Mouse (Mus musculus) B cell, adult 2 months (primary cell): Measurements from ENCODE around the gene Cog5.

ENCODE experiments used
- DNase-seq, 2 experiments: peaks; one replicate each; pipeline ENCODE4 v3.0.0; 2022

Gene Cog5

GRCm38 (mm10) chr12:31896295-31896694, 241.6 kb downstream of the Cog5 start:
- no peak for DNase-seq

DNA sequence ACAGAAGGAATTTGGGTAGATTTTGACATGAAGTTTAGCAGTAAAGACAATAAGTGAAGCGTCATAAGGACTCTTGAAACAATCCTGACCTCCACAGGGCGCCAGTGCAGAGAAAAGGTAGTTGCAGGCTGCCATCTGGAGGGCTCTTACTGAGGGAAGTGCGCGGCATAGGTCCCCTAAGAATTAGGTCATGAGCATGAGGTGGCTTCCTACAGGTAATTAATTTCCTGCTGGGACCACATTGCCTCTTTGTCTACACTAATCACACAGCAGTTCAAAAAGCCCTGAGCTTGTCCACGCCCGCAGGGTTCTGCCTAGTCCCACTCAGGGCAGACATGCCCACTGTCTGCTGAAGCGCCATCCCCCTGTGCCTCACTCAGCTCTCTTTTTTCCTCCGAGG, 242.3 kb downstream of the Cog5 start:
- DNase-seq: no peak

GRCm38 (mm10) chr12:31897456-31897855, 242.8 kb downstream of the Cog5 start:
- DNase-seq: no peak

GRCm38 (mm10) chr12:31900391-31900914, 245.8 kb downstream of the Cog5 start:
- no peak for DNase-seq

- no peak for DNase-seq
Measured at GRCm38 (mm10) chr12:31905696-31906551, 251.3 kb downstream of the Cog5 start.

DNA sequence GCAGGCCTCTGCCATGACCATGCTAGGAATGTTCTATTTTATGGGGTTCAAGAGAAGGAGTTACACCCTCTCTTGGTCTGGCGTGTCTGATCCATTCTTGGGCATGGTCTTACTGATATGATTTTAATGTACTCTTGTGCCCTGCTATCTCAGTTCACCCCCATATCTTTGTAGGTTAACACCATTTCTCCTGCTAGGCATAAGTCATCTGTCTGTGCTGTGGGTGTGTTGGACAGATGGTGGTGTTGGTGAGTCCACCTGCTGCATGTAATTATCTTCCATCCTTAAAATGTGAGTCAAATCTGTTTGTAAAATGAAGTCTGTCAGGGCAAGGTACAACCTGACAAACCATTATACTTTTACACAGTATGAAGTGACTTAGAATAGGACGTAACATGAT, 252.8 kb downstream of the Cog5 start:
- DNase-seq: no peak

DNA sequence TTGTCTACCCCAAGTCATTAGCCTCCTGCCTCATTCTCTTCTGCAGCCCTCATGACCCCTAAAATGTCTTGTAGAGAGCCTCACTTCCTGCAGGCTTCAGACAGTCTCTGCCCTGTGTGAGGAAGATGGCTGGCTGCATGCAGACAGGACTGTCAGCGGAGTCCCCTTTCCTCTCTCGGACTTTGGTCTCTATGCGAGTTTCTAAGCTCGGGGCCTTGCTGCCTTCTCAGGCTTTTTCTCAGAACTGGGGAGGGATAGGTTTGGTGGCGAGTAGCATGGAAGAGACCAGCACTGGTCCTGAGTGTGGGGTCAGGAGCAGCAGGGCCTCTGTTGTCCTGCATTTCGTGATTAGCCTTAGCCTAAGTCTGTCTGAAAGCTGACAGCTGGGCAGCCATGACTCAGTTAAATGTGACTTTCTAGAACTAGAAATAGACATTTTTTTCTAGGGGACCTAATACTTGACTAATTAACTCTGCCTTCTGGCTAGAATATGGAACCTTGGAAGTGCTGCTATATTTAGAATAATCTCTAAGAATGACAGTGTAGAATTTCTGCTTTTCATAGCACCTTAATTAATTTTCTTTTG, 258.4 kb downstream of the Cog5 start:
- no peak for DNase-seq

GRCm38 (mm10) chr12:31913614-31914013, 258.9 kb downstream of the Cog5 start:
- no peak for DNase-seq

GRCm38 (mm10) chr12:31916691-31917090, 262.0 kb downstream of the Cog5 start:
- no peak for DNase-seq

- no peak for DNase-seq
Measured at GRCm38 (mm10) chr12:31917245-31917644, 262.6 kb downstream of the Cog5 start.

DNA sequence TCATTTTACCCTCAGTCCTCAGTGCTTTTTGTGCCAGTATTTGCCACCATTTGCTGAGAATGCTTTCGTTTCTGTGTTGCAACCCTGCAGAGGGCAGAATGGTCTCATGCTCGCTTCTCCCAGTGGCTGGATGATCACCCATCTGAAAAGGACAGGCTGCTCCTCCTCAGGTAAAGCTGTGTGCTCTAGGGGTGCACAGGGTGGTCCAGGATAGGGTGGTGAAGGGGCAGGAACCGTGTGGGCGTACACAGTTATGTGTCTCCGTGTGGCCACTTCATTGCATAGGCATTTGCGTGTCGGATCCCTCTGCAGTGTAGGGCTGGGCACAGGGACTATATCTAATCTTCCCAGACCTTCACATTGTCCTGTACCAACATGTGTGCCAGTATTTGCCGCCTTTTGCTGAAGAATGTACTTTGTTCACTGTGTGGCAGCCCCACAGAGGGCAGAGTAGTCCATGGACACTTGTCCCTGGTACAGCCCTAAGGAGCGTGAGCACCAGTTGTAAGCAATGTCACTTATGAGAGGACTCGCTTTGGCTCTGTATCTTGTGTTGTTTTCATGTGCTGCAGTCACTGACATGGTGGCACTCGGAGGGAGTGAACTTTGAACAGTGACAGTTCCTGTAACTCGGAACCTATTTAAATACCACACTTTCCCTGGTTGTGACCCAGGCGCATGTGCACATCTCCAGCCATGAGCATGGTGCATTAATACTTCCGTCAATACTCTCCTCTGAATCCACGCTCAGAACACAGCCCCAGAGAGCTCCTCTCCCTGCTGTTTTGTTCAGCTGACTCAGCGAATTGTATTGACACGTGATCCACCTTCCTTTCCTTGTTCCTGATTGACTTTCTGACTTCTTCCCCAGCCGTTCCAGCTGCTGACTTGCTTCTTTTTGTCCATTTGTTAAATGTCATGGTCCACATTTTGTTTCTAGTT, 266.1 kb downstream of the Cog5 start:
- no peak for DNase-seq

GRCm38 (mm10) chr12:31924135-31924534, 269.5 kb downstream of the Cog5 start:
- no peak for DNase-seq

GRCm38 (mm10) chr12:31925343-31925742, 270.7 kb downstream of the Cog5 start:
- DNase-seq: no peak

GRCm38 (mm10) chr12:31926661-31927061, 272.0 kb downstream of the Cog5 start:
- DNase-seq: peak; percentile 59 to 63

GRCm38 (mm10) chr12:31928498-31928897, 273.8 kb downstream of the Cog5 start:
- DNase-seq: no peak

DNA sequence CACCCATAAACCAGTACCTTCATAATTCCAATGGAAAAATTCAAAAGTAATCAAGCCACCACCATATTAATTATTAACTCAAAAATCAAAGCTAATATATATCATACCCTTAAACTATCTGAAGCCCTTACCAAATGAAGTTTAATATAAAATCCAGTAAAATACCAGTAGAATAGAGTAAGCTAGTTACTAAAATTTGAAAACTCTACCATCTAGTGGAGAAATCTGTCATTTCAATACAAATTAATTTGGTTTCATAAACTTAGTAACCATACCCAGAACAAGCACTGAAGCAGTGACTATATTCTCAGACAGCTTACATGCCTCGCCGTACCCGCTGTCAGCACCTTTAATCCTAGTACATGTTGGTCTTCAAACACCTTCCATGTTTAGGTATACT, 277.1 kb downstream of the Cog5 start:
- no peak for DNase-seq

- no peak for DNase-seq
Measured at GRCm38 (mm10) chr12:31936657-31937300, 282.1 kb downstream of the Cog5 start.

DNA sequence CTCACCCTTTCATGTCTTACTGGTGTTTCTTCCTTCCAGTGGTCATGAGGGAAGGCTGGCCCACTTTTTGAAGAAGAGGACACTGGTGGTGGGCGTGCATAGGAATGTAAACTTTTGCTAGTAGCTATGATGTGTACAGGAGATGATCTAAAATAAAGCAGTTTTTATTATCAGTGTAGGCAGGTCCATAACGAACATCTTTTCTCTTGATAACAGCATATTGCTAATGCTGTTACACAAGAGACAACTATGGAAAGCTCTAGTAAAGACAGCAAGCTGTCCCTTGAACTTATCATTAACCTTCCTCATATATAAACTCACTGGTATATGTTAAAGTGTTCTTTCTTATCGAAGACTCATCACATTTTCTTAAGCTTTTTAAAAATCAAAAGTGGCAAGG, 282.9 kb downstream of the Cog5 start:
- no peak for DNase-seq

DNA sequence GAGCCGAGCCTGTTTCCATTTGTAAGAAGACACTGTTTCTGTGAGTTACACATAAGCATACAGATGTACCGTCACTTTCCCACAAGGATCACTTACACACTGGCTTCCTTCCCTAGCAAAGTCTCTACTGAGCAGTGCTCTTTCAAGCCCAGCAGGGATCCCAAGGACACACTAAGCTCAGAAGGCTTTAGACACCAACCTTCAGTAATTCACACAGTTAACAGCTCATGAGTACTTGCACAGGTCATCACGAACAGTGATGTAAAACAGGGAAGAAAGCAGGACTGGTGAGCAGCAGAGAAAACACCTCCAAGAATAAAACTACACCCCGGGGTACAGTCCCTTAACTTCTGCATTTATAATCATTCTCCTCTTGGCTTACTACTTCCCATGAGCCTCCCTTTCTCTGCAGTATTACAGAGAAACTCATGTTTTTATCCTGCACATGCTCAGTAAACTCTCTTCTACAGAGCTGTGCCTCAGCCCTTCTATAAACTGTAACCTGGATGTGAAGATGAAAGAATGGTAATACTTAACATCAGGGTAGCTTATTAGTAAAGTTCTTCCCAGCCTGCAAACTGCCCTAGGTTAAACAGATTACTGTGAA, 283.8 kb downstream of the Cog5 start:
- DNase-seq: no peak

GRCm38 (mm10) chr12:31939026-31939425, 284.4 kb downstream of the Cog5 start:
- no peak for DNase-seq

GRCm38 (mm10) chr12:31943020-31943654, 288.5 kb downstream of the Cog5 start:
- no peak for DNase-seq

DNA sequence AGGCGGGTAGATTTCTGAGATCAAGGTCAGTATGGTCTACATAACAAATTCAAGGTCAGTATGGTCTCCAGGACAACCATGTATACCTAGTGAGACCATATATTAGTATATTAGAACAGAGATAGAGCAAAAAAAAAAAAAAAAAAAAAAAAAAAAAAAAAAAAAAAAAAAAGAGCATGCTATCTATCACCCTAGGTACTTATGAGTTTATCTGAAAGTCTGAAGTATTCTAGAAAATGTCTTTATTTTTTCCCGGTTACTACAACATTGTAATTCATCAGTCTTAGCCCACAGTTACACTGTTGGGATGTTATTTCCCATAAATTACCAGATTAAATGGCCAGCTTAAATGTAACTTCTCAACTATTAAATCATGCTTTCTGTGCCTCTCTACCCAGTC, 289.7 kb downstream of the Cog5 start:
- DNase-seq: no peak
